Mouse (Mus musculus) testis, postnatal 10 days (tissue): ENCODE data around the gene Acsl4.

Experiments
- DNase-seq: peaks from one replicate; pipeline ENCODE4 v3.0.0; 2021; ENCODE audit warnings: low spot score

Acsl4 gene

DNA sequence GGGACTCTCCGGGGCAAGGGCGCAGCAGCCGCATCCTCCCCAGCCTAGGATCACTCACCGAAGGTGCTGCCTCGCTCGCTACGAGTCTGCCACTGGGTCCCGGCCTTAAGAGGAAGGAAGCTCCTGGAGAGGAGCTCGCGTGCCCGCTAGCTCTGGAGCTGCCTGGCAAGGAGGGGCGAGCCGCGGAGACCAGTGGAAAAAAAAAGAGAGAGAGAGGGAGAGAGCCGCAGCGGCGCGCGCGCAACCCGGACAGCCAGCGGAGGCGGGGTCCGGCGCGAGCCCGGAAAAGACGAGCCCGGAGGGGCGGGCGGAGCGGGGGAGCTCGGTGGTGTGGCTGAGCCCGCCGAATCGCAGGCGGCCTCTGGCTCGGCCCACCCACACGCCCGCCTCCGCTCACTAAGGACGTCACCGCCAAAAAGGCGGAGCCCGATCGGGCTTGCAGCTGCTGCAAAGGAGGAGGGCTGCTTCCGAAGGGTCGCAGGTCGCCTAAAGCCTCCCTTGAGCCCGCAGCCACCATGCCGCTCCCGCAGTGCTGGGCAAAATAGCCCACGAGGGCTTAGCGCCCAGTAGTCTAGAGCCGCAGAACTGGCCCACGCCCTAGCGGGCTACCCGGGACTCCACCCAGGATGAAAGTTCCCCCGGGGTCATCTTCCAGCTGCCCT lies at the start of gene Acsl4:
Acsl4 (minus strand) TSS at position 289 of the 662 bp plus-strand sequence.
- peak; percentile 91 for DNase-seq

DNA sequence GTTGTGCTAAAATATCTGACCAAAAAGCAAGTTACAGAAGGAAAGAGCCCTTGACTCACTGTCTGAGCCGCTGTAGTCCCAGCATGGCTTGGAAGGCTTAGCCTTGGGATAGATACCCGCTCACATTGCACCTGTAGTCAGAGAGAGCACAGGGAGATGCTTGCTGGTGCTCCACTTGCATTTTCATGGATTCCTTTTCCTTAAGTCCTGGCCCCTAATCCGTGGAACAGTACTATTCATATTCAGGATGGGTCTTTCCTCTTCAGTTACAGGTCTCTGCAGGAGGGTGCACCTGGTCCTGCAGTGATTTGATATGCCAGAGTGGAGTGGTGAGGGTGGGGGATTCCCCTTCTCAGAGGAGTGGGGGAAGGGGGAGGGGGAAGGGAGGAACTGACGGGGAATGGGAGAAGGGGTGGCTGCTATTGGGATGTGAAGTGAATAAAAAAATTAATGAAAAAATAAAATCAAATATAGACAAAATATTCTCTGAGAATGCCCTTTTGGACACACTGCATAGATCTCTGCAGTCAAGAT lies 47.7 kb upstream of the Acsl4 start:
- DNase-seq: no peak

DNA sequence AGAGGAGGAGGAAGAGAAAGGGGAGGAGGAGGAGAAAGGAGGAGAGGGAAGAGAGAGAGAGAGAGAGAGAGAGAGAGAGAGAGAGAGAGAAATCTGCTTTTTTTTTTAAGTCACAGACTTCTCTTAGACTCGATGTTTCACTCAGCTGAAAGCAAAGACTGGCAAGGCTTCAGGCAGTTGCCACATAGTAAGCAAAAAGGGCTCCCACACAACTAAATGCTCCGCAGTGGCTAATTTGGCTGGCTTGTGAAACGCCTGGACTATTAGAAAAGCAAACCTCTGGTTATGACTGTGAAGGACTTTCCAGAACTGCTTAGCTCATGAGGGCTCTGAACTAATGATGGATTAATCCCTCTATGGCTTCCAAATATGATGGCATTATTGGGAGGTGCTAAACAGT lies 42.5 kb upstream of the Acsl4 start:
- DNase-seq: no peak

DNA sequence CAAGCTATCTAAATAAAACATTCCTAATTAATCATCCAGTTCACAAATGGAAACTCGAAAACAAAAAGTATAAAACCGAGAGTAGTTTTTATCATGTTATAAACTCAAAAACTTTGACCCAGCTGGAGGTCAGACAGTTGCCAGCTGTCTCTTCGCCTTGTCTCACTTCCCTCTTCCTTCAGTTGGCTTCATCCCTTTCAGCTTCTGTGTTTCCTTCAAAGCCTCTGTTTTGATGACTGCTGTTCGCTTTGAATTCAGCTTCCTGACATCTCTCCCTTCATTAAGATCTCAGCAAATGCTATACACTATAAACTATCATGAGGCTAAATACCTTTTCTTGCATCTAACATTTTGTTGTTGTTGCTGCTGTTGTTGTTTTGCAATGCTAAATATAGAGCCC lies 36.8 kb upstream of the Acsl4 start:
- DNase-seq: no peak

DNA sequence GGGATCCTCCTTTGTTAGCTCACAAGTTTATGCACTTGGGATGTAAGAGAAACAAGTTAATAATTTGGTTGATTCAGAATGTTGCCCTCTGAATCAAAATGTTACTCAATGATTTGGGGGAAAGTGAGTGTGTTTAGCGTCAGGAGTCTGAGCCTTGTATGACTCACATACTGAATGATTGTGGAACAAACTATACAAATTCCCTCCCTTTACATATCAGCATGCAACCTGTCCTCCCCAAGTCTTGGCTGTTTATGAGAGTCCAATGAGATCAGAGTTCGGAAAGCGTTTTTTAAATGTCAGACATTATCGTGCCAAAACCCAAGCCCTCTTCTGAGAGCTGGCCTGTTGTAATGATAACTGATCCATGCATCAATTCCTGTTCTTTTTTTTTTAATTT lies 36.3 kb upstream of the Acsl4 start:
- no peak for DNase-seq

DNA sequence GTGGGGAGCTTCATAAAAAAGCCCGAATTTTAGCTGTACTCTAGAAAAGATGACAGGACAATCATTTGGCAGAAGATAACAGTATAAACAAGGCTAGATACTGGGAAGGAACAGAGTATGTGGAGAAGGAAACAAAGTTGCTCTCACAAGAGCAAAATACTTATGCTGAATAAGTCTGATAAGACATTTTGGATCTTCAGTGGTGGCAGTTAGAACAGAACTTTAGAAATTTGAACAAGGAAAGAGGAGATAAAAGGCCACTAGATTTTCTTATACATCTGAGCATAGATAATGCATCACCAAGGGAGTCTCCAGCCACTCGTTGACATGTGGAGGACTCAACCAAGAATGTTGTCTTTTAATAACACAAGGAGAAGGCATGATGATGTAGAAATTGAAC lies 23.5 kb upstream of the Acsl4 start:
- DNase-seq: no peak

DNA sequence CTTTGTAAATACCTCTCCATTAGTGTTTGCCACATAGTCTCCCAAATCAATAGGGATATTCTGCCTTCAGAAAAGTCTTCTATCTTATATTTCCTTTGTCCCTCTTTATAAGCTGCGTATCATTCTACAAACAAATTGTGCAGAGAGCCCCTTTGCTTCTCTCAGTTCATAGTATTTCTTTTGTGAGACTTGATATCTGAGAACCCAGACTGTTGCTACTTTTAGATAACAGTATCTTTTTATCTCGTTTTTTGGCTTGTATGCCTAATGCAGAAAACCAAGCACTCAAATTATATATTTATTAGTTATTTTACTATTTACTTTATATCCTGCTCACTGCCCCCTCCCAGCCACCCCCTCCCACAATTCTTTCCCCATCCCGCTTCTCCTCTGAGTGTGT lies 19.7 kb upstream of the Acsl4 start:
- no peak for DNase-seq

DNA sequence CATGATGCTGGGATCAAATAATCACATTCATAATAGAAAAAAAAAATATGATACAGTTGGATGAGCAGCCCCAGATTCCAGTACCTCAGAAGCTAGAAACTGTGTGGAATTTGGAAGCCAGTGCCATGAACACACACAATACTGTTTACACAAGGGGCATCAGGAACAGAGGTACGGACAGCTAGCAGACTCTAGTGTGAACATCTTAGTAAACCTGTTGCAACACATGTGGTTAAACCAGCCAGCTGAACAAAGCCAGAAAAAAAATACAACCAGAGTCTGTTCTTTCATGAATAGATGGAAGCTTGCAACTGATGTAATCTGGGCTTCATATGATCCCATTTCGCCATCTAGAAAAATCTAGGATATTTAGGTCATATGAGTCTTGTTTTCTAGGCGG lies 19.0 kb upstream of the Acsl4 start:
- DNase-seq: no peak

DNA sequence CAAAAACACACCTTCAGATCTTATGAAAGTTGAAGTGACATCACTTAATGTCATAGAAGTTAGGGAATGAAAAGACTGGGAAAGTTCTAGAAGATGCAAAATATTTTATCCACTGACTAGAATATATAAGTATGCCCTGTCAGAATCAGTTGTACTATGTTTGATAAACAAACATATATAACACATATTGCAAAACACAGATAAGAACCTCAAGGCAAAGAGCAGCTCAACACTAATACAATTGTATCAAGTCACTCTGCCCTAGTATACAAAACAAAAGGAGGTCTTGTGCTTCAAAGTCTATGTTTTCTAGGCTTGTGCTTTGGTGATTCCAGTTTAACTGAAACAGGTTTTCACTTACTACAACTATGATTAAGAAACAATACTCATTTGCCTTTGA lies 12.8 kb upstream of the Acsl4 start:
- DNase-seq: no peak

DNA sequence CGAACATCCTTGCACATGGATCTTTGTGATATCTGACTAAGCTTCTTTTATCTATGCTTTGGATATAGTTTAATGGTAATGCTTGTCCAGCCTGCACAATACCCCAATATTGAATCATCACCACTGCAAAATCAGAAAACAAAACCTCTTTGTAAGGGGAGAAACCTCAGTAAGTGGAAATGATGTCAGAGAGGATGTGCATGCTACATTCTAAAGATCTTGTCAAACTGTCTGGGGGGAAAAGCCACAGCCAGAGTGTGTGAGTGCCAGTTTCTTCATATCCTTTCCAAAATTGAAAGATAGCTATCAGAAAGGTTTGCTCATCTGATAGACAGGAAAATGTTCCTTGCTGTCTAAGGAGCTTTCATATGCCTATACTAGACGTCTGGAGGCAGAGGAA lies 8.3 kb upstream of the Acsl4 start:
- no peak for DNase-seq

DNA sequence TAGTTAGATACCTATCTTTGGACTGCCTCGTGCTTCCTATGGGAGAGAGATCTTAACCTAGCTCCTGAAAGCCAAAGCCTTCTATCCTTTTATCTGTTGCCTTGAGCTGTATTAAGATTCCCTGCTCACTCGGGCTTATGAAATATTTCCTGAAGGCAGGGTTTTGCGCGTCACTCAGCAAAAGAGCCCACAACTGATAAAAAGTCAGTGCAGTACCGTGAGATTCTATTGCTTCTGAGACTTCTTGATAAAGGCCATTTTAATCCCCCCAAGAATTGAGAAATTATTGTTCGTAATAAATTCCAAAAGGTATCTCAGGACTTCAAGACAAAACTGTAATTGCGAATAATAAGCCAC lies 552 bp upstream of the Acsl4 start:
- DNase-seq: no peak

DNA sequence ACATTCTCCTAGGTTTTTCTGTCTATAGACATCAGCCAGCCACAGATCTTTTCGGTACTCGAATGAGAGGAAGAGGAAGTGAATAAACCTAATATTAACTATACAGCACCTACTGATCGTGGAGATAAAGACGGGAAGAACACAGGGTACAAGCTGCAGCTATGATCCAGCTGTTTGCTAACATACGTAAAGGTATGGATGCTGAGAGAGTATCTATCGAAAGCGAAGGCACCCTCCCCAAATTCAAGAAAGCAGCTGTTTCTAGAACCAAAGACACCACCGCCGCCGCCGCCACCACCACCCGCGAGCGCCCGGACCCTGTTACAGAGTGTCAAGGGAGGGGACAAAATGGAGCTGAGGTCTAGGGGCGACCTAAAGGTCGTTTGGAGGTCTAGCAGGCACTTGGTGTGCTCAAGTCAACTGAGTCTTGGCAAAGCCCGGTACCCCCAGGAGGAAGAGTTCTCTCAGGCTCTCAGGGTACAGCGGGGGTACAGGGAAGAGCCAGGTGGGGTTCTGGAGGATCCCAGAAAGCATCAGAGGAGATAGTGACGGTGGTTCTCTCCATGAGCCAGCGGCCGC lies 665 bp downstream of the Acsl4 start:
- DNase-seq: peak; percentile 46

DNA sequence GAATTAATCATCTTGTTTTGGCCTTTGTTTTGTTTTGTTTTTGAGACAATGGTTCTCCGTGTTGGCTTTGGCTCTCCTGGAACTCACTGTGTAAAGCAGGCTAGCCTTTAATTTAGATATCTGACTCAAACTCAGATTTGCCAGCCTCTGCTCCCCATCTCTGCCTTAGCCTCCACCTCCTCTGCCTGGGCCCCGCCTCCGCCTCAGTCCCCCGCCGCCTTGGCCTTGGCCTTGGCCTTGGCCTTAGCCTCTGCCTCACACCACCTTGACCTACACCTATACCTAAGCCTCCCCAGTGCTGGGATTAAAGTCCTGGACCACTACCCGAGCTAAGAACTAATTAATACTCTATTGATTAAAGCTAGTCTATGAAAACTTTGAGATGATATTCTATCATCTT lies 2.2 kb downstream of the Acsl4 start:
- no peak for DNase-seq

DNA sequence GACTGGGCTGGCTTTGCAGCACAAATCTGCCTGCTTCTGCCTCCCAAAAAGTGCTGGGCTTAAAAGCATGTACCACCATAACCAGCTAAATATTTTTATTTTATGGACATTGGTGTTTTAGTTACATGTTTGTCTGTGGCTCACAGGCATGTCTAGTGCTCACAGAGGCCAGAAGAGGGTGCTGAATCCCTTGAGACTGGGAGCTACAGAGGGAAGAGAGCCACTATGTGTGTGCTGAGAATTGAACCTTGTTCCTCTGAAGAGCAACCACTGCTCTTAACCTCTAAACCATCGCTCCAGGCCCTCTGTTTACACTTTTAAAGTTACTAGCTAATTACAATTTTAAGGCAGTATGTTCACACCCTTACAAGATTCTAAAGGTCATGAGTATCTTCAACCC lies 2.7 kb downstream of the Acsl4 start:
- no peak for DNase-seq

DNA sequence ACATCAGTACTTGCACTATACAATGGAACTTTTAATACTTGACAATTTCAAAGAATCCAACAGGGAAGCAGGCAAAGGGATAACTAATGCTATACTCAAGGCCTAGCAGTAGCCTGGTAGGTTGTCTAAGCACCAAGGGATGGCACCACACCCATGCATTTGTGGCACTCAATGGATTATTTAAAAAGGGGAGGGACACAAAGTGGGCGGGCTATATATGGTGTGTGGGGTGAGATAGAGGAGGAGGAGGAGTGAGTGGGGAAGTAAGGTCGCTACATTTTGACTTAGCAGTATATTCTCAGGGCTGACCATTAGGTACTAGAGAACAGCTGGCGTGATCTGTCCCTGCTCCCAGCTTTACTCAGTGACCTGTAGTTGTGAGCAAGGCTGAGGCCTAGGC lies 5.4 kb downstream of the Acsl4 start:
- DNase-seq: no peak

DNA sequence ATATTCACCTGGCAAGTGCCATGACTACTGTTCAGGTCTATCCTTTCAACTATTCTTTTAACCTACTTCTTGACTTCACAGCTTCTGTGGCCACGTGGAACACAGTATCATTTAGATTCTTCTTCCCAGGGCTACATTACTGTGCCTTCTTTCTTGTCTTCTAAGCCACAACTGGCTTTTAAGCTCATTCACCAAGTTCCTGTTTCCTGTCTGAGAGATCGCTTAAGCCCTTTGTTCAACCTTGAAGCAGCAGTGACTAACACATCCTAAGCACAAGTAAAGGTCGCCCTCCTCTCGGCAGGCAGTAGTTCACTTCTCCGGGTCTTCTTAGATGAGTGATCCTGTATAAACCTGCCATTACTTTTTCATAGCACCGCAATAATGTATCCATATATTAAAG lies 10.4 kb downstream of the Acsl4 start:
- DNase-seq: no peak

DNA sequence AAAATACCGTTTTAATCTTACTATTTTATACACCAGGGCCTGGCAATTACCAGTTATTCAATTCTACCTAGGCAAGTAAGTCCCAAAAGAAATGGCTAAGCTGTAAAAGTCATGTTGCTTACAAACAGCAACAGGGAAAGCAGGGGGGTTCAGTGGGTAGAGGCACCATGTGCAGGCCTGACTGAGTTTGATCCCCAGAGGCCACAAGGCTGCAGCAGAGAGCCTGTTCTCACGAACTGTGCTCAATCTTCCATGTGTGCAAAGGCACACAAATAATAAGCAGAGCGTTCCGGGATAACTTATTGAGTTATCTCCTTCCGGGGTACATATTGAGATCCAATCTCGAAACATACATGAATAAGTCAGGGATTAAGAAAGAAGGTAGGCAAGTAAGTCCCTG lies 12.3 kb downstream of the Acsl4 start:
- no peak for DNase-seq

DNA sequence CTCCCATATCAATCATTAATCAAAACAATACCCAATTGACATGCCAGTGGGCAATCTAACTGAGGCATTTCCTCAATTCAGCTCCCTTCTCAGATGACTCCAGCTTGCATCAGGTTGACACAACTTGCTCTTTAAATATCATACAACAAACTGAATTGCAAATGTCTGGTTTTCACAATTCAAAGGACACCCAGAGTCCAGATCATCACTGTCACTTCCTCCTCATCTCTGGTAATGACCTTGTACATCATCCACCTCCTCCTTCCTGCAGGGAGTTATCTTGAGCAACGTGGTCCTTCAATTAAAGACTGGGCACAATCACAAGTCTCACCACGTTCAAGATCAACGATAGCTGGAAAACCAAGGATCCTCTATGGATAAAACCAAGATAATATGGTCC lies 13.0 kb downstream of the Acsl4 start:
- DNase-seq: no peak

DNA sequence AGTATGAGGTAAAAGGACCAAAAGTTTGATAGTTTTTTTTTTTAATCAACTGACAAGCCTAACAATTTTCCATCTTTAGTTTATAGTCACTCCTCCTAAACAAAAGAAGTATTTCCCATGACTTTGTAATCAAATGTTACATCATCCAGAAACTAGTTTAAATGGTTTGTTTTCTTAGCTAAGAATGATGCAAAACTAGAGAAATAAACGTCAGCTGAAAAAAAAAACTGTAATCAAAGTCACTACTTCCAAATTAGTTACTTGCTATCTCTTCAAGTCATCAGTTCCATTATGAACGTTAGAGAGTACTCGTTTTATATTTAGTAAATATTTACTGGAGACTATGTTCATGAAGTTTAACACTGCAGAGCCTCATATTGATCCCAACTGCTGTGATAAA lies 13.6 kb downstream of the Acsl4 start:
- DNase-seq: no peak

DNA sequence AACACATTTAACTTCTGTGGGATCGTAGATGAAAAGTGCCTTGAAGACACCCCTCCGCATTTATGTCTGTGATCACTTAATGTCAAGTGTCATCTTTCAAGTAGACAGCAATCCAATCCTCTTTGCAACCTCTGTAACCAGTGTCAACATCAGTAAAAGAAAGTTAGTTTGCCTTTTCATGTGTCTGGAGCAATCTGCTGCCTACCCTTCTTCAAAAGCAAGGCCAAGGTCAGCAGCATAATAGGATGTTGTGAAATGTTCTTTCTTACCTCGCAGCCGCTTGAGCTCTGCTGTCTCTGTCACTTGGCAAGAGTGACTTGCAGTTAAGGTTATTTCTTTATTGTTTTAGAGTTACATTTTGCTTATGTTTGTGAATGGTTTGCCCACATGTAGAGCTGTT lies 14.8 kb downstream of the Acsl4 start:
- DNase-seq: no peak

DNA sequence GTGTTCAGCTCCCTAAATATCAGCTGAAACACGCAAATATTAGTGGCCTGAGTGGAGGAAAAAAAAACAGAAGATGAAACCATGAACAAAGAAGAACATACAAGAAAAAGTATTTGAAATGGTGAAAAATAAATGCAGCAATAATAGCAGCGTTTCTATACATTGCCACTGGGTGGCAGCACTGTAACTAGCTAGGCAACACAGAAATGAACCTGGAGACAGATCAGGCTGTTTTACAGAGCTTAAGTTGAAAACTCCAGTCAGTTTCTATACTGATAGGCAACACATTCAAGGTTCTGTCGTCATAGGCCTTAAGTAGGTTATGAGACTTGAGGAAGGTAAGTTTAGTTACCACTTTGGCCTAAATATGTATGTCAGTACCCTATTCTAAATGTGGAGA lies 17.9 kb downstream of the Acsl4 start:
- peak; percentile 57 for DNase-seq

DNA sequence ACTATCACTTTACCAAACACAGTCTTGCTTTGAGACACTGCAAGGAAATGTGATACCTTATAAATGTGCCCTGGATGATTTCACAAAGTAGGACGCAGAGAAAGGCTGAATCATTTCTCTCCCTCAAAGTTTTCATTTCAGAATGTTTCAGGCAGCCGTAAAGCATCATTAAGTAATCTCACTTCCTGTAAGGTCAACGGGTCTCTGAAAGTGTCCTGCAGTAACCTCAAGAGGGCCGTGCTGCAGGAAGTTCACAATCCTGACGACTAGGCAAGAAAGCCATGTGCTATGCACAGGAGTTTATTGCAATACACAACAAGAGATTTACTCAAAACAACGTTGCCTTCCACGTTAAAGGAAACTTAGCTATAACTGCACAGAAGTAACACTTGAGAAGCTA lies 20.4 kb downstream of the Acsl4 start:
- DNase-seq: no peak

DNA sequence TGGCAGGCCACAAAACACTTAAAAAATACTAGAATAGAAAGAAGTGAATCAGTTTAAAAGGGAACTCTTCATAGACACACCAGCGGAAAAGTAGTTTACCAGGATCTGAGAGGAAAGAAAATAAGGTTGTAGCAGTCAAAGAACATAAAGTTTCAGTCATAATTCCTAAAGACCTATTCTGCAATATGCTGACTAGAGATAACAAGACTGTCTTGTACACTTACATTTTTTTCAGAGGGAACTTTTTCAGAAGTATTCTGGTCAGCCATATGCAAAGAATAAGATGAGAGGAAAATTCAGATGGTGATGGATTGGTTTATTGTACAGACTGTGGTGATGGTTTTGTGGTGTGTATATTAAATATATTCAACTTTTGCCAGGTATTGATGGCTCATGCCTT lies 26.5 kb downstream of the Acsl4 start:
- no peak for DNase-seq

DNA sequence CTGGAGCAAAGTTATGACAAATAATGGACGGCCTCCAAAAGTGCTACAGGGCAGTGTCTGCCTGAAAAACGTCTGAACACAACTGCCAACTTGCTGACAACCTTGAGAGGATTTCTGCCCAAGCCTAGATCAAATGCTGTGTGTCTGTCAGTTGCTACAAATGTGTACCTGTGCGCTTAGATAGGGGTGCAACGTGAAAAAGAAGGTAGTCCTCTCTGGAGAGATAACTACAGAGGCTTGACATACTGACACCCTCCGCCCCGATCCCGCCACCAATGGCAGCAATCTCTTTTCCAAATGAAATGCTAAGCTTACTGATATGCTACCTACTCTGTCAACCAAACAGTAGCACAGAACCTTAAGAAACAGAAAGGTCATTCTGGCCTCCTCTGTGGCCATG lies 31.3 kb downstream of the Acsl4 start:
- DNase-seq: no peak
